Mouse (Mus musculus): ENCODE data around the gene Ak9.
A peak's percentile ranks its signal among the peaks of the same experiment; 100 is the strongest.

The Ak9 gene

GRCm38 (mm10) chr10:41303639-41304444 is at the start of gene Ak9:
Gene Ak9, plus strand, starts transcription at chr10:41303980.
- DNase-seq (ENCODE audit: low spot score in 2 of 2), result peak; percentile 68 to 90

DNA sequence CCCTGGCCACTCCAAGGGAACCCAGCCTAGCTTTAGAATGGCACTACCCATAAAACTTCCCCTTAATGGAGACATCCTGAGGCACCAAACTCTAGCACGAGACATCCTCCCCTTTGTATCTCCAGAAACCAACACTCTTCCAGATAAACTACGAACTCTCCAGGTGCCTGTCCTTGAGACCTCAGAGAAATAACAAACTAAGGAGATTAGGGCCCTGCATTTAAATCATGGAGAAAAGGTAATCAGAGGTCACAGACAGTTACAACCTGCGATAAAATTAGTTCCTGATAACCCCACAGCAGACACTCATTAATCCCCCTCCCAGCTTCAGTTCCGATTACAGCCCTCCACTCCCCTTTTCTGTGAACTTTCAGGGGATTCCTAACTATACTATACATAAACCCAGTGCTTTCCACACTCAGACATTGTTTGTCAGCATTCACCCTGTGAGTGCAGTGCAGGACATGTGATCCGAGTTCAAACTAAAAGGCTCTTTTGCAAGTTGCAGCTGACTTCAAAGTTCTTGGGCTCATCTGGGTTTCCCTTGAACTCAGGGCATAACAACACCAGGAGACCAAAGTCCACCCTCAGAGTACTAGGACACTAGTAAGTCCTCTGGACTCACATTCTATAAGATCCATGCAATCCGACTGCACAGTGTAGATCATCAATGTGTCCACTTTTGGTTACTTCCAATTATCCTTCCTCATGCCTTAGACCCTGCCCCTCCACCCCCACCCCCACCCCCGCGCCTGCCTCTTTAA is 43.4 kb upstream of the Ak9 start:
- DNase-seq (ENCODE audit: low spot score in 2 of 2), result no peak

- no peak for DNase-seq (ENCODE audit: low spot score in 2 of 2)
Measured at GRCm38 (mm10) chr10:41261218-41261617, 42.6 kb upstream of the Ak9 start.

DNA sequence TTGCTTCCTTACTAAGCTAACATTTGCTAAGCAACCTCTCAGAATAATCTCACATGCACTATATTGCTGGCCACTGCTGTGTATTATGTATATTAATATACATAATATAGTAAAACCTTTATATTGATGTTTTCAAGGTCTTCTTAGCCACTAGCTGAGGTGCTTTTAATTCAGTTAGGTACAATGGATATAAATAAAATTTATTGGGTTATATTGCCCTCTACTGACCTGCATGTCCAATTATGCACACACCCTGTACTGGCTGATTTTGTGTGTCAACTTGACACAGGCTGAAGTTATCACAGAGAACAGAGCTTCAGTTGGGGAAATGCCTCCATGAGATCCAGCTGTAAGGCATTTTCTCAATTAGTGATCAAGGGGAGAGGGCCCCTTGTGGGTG is 41.9 kb upstream of the Ak9 start:
- DNase-seq (ENCODE audit: low spot score in 2 of 2), result no peak

- no peak for DNase-seq (ENCODE audit: low spot score in 2 of 2)
Measured at GRCm38 (mm10) chr10:41271860-41272259, 31.9 kb upstream of the Ak9 start.

- no peak for DNase-seq (ENCODE audit: low spot score in 2 of 2)
Measured at GRCm38 (mm10) chr10:41274871-41275270, 28.9 kb upstream of the Ak9 start.

GRCm38 (mm10) chr10:41278808-41279207 is 25.0 kb upstream of the Ak9 start:
- no peak for DNase-seq (ENCODE audit: low spot score in 2 of 2)

GRCm38 (mm10) chr10:41280177-41280576 is 23.6 kb upstream of the Ak9 start:
- no peak for DNase-seq (ENCODE audit: low spot score in 2 of 2)

DNA sequence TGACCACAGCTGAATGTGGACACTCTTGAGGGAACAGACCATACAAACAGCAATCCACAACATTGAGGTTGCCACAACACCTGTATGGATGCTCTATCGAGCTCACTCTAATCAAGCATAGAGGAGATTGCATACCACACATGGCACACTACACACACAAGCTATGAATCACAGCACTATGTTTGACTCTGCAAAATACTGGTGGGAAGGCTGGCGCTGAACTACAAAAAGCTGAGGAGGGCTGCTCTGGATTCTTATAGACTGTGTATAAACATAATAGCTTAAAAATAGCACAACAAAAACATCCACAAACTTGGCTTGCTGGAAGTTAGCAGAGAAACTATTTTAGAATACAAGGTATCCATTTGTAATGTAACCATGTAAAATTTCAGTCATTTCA is 23.0 kb upstream of the Ak9 start:
- peak in 1 of 2 experiments; percentile 14 for DNase-seq (ENCODE audit: low spot score in 2 of 2)

DNA sequence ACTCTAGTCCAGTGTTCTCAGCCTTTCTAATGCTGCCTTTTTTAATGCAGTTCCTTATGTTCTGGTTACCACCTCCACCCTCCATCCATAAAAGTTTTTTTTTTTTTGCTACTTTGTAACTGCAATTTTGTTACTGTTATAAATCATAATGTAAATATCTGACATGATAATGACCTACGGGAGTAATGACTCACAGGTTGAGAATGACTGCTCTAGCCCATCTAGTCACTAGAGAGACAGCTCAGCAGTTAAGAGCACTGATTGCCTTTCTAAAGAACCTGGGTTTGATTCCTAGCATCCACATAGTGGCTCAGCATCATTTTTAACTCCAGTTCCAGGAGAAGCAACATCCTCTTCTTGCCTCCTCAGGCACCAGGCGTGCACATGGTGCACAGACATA is 21.7 kb upstream of the Ak9 start:
- no peak for DNase-seq (ENCODE audit: low spot score in 2 of 2)

DNA sequence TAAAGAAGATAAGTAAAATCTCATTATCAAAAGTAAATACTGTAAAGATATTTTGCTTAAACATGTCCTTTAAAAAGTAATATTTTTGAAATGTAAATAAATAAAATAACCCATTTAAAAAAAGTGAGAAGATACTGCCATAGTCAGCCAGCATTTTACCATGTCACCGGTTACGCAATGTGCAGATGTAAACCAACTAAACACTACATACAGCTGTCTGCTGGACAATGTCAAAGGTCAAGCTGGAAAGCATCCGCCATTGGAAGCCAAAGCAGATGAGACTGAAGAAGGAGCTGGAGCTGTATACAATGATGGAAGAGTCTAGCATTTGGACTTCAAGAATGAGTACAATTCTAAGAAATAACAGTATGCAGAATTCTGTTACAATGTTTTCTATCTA is 16.2 kb upstream of the Ak9 start:
- no peak for DNase-seq (ENCODE audit: low spot score in 2 of 2)

DNA sequence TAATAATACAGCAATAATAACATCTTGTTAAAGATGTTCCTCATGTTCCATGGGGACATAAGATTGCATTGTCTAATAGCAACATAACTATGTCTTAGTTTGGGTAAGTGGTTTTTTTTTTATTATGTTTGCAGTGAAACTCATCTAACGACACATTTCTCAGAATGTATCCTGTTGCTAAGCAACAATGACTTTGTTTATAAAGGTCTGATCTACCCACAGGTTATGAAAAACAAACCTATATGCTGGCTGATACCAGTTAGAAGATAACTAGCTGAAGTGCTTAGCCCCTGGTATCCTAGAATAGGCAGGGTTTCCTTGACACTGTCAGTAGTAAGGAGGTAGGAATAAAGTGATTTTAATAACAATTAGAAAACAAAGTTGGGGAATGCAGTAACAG is 15.7 kb upstream of the Ak9 start:
- no peak for DNase-seq (ENCODE audit: low spot score in 2 of 2)

DNA sequence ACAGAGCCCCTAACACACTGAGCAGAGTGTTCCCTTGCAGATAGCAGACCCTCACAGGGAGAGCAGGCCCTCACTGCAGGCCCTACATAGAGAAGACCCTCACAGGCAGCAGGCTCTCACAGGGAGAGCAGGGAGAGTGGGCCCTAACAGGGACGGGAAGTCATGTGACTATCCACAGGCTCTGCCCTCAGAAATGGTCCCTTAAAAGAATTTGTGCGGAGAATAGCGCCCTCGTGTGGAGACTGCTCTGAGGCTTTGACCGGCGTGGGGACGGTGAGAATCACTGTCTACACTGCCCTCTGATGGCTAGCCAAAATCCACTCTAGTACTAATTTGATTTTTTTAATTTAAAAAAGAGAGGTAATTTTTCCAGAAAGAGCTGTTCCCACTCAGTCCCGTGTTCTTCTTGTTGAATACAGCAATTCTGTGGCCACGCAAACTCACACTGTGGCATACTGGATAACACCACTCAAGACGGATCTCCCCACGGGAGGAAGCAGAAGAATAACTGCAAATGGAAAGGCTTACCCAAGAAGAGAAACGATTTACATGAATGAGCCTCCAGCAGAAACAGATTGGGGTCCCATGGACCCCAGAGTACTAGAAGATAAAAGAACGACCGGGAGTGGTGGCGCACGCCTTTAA is 14.9 kb upstream of the Ak9 start:
- DNase-seq (ENCODE audit: low spot score in 2 of 2), result peak; percentile 60 to 94

DNA sequence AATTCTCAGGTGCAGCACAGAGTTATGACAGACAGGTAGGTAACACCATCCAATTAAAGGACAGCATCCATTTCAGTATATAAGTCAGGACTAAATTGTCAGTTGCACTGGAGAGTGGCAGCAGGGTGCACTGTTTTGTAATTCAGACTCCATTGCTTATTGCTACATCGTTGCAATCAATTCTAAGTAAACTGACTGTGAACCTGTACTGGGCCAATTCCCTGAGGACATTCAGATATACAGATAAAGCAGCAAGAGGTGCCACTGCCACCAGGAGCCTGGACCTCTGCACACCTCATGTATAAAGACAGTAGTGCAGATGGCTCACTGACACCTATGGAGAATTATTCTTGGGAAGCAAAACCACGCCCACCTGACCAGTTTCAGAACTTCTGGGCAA is 12.8 kb upstream of the Ak9 start:
- no peak for DNase-seq (ENCODE audit: low spot score in 2 of 2)

- no peak for DNase-seq (ENCODE audit: low spot score in 2 of 2)
Measured at GRCm38 (mm10) chr10:41293019-41293418, 10.8 kb upstream of the Ak9 start.

GRCm38 (mm10) chr10:41294734-41295133 is 9.0 kb upstream of the Ak9 start:
- no peak for DNase-seq (ENCODE audit: low spot score in 2 of 2)

DNA sequence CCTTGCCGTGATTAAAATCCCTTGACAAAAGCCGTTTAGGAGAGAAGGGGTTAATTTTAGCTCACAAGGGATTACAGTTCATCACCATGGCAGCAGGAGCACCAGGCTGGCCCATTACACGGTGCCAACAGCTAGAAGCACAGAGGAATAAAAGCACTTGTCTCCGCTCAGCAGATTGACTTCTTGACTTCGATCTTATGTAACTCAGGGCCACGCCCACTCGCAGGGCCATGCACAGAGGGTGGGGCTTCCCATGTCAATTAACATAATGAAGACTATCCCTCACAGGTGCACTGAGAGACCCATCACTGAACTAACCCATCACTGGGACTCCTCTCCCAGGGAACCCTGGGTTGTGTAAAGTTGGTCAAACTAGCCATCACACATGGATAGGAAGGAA is 8.6 kb upstream of the Ak9 start:
- no peak for DNase-seq (ENCODE audit: low spot score in 2 of 2)

GRCm38 (mm10) chr10:41300161-41300560 is 3.6 kb upstream of the Ak9 start:
- DNase-seq (ENCODE audit: low spot score in 2 of 2), result no peak

GRCm38 (mm10) chr10:41302689-41303431 is 920 bp upstream of the Ak9 start, which contains the start of gene Fig4:
Gene Fig4, minus strand, starts transcription at chr10:41303260.
- DNase-seq (ENCODE audit: low spot score in 2 of 2), result peak in 1 of 2 experiments; percentile 80

DNA sequence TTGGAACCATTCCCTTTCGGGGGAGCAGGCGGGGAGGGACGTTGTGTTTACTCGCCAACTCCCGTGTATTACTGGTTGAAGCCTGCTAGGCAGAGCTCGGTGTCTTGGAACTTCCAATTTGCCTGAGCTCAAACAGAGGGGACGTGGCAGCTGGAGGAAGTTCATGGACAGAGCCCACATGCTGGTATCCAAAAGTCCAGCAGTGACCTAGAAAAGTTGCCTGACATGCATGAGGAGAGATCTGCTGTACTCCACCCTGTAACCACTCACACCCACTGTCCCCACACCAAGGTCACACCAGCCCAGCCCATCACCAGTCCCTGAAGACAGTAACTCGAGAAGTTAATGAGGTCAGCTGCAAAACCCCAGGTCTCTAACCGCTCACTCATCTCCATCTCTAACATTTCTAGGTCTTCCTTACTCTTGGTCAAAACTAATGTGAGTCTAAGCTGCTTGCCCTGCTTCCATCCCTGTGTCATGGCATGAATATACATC is 1.2 kb downstream of the Ak9 start:
- no peak for DNase-seq (ENCODE audit: low spot score in 2 of 2)

GRCm38 (mm10) chr10:41308205-41308604 is 4.4 kb downstream of the Ak9 start:
- DNase-seq (ENCODE audit: low spot score in 2 of 2), result no peak

DNA sequence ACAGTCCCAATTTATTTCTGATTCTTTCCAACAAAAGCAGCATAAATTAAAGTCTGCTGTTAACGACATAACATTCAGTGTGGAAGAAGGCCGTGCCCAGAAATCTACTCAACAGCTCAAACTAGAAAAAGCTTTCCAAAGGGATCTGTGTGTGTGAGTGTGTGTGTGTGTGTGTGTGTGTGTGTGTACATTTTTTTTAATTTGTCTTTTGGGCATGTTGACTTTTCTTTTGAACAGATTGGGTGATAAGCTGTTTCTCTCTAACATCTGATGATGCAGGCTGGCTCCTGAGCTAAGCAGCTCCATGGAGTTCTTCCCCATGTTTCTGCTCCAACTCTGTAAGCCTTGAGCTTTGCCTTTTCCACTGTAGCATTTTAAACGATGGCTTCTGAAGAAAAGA is 12.1 kb downstream of the Ak9 start:
- no peak for DNase-seq (ENCODE audit: low spot score in 2 of 2)
